Mouse (Mus musculus): ENCODE data around the gene Eef2k.

DNA sequence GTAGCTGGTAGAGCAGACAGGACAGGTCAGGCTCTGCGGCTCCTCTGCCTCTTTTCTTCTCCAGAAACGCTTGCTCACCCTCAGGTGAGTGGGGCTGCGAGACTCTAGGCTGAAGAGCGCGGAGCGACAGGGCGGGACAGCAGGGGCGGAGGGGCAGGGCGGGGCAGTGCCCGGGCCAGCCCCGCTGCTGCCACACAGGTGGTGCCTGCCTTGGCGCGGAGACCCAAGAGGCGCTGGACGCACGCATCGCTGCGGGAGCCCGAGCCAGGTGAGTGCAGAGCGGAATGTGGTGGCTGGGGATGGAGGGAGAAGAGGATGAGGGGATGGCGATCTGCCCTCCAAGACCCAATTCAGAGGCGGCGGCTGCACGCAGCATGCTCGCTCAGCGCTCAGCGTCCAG is 32.9 kb upstream of the Eef2k start:
- TF ChIP-seq POLR2A (IDR thresholded peaks at IDR 0.05; ENCODE audit: extremely low read depth, insufficient read depth, low read length) (no peak), CTCF (IDR thresholded peaks at IDR 0.05; ENCODE audit: extremely low read depth, insufficient read depth, low read length) (no peak)

All from cortical plate, adult 2 months (tissue).